Mouse (Mus musculus) left cerebral cortex, postnatal 14 days (tissue): ENCODE measurements around the gene Trim58. TPM values are rescaled to one million over a fixed set of nuclear protein-coding genes. Genes with fewer than 3 reads are reported as not detected.

Experiments
- DNase-seq, 2 experiments: peaks; one replicate each; pipeline ENCODE4 v3.0.0; 2021 to 2022; ENCODE audit warnings: low spot score in 2 of 2, mixed read lengths in 1 of 2
- intact Hi-C: fragments of 180-260 bp; cut with DNase I; formaldehyde crosslinking; loops from one replicate; pipeline ENCODE4 v1.15.1; 2025
- long read RNA-seq, 2 experiments: library from polyadenylated mRNA; stranded (forward); transcript quantifications; one replicate each; pipeline ENCODE4 v2.0.0; 2021
- total RNA-seq, 2 experiments: library from RNA; stranded (reverse); gene quantifications; 2 replicates each; pipeline ENCODE4 v1.2.3; 2021

The Trim58 gene
- under 1 TPM in 1 of 2 experiments, not detected in 1; 0.15 TPM for total RNA-seq
- long read RNA-seq, experiment 1: 0 reads
- long read RNA-seq, experiment 2: 0 reads

DNA sequence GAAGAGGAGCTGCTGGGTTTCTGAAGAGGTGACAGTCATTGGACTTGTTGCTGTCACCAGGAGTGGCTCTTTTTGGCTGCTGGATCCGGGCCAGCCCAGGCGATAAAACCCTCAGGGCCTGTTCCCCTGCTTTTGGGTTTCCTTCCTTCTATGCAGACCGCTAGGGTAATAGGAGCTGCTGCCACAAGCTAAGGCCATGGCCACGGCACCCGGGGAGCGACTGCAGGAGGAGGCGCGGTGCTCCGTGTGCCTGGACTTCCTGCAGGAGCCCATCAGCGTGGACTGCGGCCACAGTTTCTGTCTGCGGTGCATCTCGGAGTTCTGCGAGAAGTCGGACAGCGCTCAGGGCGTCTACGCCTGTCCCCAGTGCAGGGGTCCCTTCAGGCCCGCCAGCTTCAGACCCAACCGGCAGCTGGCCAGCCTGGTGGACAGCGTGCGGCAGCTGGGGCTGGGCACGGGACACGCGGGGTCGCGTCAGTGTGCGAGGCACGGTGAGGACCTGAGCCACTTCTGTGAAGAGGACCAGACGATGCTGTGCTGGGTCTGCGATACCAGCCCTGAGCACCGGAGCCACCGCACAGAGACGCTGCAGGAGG lies at the start of gene Trim58:
Gene Trim58 (plus strand): TSS at position 194 of the 596 bp plus-strand sequence.
- intact Hi-C loops: no loop called here
- no peak for DNase-seq

DNA sequence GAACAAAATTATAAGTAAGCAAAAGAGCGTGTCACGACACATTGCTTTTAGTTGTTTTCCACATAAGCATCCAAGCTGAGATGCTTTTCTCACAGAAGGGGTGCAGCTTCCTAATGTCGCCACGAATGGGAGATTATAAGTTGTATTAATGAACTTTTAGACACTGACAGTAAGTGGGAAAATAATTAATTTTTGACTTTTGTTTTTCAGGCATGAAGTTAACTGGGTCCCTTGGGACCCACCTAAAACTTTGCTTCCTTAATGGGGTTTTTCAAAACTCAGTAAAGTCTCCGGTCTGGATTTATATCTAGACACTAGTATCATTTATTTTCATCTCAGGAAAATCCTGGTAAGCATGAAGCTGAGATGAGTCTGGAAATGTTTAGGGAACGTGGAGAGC lies 45.5 kb upstream of the Trim58 start, which contains the start of gene Olfr324:
Gene Olfr324 (plus strand): TSS at position 301 of the 400 bp plus-strand sequence.
- intact Hi-C loops: no loop called here
- DNase-seq: no peak

DNA sequence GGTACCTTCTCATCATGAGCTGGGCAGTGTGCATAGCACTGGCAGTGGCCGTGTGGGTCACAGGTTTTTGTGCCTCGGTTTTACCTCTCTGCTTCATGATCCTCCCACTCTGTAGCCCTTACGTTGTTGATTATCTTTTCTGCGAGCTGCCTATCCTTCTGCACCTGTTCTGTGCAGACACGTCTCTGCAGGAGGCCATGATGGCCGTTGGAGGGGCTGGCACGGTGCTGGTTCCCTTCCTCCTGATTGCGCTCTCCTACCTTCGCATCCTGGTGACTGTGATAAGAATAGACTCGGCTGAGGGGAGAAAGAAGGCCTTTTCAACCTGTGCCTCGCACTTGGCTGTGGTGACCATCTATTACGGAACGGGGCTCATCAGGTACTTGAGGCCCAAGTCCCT lies 42.4 kb upstream of the Trim58 start:
- no peak for DNase-seq
- intact Hi-C loops: no loop called here

DNA sequence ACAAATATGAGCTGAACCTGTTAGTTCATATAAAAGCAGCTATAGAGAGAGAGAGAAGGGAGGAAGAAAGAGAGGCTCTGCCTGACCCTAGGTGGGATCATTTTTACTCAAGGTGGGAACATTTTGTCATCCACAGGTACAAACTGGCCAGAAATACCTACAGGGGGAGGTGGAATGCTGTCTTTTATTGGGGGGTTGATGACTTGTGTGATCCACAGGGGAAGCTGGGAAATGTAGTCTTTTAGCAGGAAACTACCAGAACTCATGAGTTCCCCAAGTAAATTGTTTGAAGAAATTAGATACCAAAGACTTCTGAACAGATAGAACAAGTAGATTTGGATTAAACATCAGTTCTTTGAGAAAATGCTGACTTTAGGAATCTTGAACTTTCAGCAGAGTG lies 38.2 kb upstream of the Trim58 start:
- intact Hi-C loops: no loop called here
- no peak for DNase-seq

GRCm38 (mm10) chr11:58602800-58603560 lies 37.3 kb upstream of the Trim58 start:
- DNase-seq: no peak
- intact Hi-C loops: no loop called here

- no peak for DNase-seq
- intact Hi-C loops: no loop called here
Observed at GRCm38 (mm10) chr11:58604688-58605087, 35.6 kb upstream of the Trim58 start.

GRCm38 (mm10) chr11:58605228-58605627 lies 35.0 kb upstream of the Trim58 start:
- intact Hi-C loops: no loop called here
- DNase-seq: no peak

DNA sequence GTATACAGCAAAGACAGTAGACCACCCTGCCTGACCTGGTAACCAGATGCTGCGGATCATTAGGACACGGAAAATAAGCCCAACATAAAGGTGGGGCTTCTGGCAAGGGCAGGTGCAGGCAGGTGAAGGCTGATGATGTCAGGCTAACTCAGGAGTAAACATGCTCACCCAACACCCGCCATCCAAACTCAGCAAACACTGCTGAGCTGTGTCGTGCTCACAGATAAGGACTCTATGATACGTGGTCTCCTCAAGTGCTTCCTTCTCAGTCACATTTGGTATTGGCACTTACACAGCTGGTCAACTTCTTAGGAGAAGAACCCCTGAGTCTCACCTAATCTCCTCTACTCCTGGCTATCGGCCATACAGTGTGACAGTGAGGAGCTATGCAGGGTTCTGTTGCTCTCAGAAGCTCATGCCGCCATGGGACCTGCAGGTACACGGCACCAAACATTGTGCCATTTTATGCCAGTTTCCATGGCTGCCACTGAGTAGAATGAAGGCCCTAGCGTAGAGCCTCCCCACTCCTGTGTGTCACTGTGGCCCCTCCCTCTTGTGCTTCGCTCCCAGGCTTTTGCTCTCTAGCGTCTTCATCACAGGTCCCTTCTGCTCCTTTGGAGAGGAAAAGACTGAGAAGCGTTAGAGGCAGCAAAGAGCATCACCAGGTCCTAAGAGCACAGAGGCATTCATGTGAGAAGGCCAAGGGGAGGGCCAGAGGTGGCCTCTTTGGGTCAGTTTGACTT lies 33.9 kb upstream of the Trim58 start:
- DNase-seq: no peak
- intact Hi-C loops: no loop called here

DNA sequence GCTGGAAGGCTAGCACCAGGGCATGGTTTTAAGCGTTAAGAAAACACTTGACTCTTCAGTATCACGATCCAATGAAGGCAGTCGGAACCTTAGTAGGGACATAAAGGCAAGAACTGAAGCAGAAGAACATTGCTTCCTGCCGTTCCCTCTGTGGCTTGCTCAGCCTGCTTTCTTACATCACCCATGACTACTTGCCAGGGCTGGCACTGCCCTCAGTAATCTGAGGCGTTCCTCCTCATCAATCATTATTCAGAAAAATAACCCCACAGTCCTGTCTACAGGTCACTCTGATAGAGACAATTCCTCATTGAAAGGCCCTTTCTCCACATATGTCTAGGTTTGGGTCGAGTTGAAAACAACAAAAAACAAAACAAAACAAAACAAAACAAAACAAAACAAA lies 33.2 kb upstream of the Trim58 start:
- DNase-seq: no peak
- intact Hi-C loops: no loop called here

- intact Hi-C loops: no loop called here
- DNase-seq: no peak
Observed at GRCm38 (mm10) chr11:58613359-58613758, 26.9 kb upstream of the Trim58 start.

- no peak for DNase-seq
- intact Hi-C loops: no loop called here
Observed at GRCm38 (mm10) chr11:58614526-58614925, 25.7 kb upstream of the Trim58 start.

GRCm38 (mm10) chr11:58615975-58616374 lies 24.3 kb upstream of the Trim58 start, which contains the start of gene 2210407C18Rik:
Gene 2210407C18Rik (minus strand): TSS chr11:58616075.
- intact Hi-C loops: no loop called here
- DNase-seq: no peak

DNA sequence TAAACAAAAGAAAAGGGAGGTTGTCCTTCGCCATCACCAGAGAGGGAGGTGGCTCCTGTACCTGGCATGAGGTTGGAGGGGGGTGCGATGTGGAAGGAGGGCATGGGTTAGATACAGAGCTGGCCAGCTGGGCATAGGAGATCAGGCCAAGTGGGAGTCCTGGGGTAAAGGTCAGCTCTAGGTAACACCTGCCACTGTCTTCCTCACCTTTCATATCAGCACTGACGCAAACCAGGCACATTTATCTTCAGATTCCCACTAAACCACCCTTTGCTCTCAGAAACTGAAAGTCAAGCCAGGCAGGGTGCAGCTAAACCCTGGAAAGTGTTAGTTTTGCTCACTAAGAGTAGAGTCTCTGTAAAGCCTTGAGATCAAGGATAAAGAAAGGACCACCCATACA lies 21.9 kb upstream of the Trim58 start:
- no peak for DNase-seq
- intact Hi-C loops: no loop called here

DNA sequence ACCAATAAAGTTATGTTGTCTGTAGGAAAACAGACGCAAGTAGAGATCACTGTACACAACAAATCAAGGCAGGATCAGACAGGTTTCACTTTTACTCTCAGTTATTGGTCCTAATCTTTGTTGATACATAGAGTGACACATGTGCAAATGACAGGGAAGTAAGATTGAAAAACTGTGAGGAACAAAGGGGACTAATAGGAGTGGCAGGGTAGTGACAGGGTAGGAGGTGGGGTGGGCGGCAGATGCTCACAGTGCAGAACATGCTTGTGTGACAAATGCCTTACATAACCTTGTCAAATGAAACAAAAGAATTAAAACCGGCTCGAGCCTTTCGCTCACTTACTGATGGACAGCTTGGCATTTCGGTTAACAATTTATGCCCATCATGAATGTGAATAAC lies 21.5 kb upstream of the Trim58 start:
- intact Hi-C loops: no loop called here
- DNase-seq: no peak

DNA sequence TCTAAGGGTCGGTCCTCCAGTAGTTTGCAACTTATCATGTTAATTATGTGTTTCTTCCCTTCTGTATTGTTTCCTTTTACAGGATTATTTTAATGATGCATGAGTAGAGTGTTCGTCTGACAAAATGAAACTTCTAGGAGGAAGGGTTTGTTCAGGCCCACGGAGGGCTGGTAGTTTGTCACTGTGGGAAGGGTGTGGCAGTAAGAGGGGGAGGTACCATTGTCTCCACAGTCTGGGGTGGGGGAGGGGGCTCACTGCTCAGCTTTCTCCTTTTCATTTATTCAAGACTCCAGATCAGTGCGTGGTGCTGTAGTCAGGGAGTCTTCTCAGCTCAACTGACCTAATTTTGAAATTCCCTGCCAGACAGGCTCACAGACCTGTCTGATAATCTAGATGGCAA lies 14.1 kb upstream of the Trim58 start:
- no peak for DNase-seq
- intact Hi-C loops: no loop called here

DNA sequence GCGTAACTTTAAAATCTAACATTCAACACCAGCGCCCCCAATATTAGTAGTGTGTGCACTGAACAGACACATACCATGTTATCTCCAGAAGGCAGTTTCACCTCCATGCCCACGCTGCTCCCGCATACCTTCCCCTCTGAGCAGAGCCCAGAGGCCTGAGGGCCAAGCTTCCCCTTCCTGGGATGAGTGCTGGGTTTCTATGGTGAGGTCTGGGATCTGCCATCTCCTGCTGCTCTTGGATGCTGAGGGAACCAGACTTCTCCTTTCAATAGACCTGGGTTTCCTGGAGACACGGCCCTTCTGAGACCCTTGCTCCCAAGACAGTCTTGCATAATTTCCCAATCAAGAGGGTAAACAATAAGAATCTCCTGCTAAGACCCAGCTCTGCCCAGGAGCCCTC lies 9.9 kb upstream of the Trim58 start, which contains the start of gene Olfr323:
Gene Olfr323 (minus strand): TSS at position 101 of the 400 bp plus-strand sequence.
- intact Hi-C loops: loop anchor here (10.0 kb wide), 1 partner anchor 226 kb away; no protein-coding TSS in a partner anchor
- no peak for DNase-seq

- DNase-seq: no peak
- intact Hi-C loops: loop anchor here (10.0 kb wide), 1 partner anchor 230 kb away; no protein-coding TSS in a partner anchor
Observed at GRCm38 (mm10) chr11:58634878-58635277, 5.4 kb upstream of the Trim58 start.

- intact Hi-C loops: loop anchor here (10.0 kb wide), 1 partner anchor 232 kb away; no protein-coding TSS in a partner anchor
- DNase-seq: peak; percentile 45 to 53
Observed at GRCm38 (mm10) chr11:58636376-58636977, 3.8 kb upstream of the Trim58 start.

- intact Hi-C loops: loop anchor here (10.0 kb wide), 1 partner anchor 233 kb away; no protein-coding TSS in a partner anchor
- no peak for DNase-seq
Observed at GRCm38 (mm10) chr11:58638176-58638701, 2.0 kb upstream of the Trim58 start.
